Mouse (Mus musculus) megakaryocyte progenitor cell, adult 5-6 weeks (primary cell): ENCODE data around the gene Gramd1b. TPM values are rescaled to one million over a fixed set of nuclear protein-coding genes. Genes with fewer than 3 reads are reported as not detected.

Experiments
- ATAC-seq: replicated peaks from 2 replicates; pipeline ENCODE4 v1.8.0; 2016; ENCODE audit warnings: mild to moderate bottlenecking, moderate TSS enrichment, inconsistent platforms; ENCODE audit not compliant: poor library complexity
- total RNA-seq, 2 experiments: library from RNA; stranded (forward) in 1 of 2; stranded (reverse) in 1 of 2; fragments of 157-497, 149-512 nt in 1 of 2; fragments of 200-1000 nt in 1 of 2; gene quantifications; 2 replicates each; pipeline versions ENCODE4 v1.2.3 to v1.2.4; 2015 to 2017

Gene Gramd1b
- total RNA-seq, 2 experiments from 2014 or later: 15.1 to 15.5 TPM

GRCm38 (mm10) chr9:40430969-40431368 lies 100.2 kb downstream of the Gramd1b start:
- no peak for ATAC-seq

DNA sequence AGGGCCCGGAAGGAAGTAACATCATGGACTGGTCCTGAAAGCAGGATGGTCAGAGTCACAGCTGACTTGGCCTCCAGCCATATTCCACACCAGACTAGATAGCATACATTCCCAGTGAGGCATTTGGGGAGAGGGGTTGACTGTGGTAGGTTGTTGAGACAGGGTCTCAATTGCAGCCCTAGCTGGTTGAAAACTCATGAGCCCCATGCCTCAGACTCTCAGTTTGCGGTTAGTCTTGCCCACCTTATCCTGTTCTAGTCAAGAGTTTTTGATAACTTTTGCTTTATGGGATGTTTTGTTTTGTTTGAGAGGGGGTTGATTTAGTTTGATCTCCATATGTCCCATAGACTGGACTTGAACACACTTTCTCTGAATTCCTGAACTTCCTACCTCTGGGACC lies 103.5 kb downstream of the Gramd1b start:
- no peak for ATAC-seq

DNA sequence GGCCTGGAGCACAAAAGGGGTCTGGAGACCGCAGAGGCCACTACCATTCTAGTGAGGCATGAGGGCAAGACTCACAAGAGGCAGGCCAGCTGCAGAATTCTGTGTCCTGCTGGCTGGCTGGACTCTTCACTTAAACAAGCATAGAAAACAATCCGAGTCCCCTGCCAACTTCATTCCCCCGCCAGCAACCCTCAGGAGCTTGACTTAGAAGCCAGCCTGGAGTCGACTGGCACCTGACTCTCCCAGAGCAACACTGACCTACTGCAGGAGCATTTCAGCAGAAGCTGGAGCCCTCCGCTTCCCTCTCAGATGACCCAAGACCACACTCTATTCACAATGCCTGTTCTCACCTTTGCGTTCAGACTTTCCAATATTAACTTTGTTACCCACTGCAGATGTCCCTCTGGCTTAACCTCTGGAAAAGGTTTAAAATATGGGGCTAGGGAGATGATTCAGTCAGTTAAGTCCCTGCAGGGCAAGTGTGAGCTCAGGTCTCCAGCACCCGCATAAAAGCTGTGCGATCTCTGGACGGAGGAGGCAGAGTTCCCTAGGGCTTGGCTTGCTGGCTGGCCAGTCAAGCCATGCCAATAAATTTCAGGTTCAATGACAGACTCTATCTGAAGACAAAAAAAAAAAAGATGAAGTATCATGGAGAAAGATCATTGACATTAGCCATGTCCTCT lies 104.8 kb downstream of the Gramd1b start:
- no peak for ATAC-seq

GRCm38 (mm10) chr9:40424874-40425273 lies 106.3 kb downstream of the Gramd1b start:
- no peak for ATAC-seq

DNA sequence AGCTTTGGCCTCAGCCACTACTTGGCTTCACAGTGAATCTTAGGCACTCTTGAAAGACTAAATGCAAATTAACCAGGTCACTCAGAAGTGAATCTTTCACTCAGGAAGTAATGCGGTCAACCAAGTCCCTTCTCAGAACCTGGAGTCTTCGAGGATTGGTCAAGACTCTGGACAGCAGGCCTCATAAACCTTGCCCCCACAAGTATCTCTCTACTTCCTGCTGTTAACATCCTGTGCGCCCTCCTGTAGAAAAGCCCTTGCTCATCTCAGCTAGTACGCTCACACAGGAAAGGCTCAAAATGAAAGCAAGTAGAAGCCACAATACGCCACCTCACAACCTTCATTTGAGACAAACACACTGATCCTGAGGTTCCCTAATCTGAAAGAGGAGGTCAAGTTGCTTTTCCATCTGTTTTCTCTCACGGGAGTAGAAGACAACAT lies 107.7 kb downstream of the Gramd1b start:
- ATAC-seq: peak; percentile 89

GRCm38 (mm10) chr9:40422368-40423057 lies 108.7 kb downstream of the Gramd1b start:
- ATAC-seq: no peak

GRCm38 (mm10) chr9:40420652-40421335 lies 110.4 kb downstream of the Gramd1b start:
- no peak for ATAC-seq

DNA sequence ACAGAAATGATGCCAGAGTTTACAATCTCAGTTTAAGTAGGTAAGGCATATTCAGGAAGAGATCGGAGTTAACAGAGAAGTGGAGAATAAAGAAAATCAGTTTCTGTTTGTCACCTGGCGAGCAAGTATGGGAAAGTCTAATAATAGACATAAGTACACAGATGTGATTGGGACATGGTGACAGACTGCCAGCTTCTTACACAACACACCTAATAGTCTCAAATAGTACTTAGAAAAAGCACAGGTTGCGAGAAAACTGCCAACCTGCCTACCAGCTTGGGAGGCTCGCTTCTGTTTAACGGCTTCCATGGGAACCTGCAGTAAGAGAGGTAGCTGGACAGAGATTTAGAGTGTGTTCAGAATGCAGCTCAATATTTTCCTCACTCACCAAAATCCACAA lies 112.4 kb downstream of the Gramd1b start:
- ATAC-seq: no peak

DNA sequence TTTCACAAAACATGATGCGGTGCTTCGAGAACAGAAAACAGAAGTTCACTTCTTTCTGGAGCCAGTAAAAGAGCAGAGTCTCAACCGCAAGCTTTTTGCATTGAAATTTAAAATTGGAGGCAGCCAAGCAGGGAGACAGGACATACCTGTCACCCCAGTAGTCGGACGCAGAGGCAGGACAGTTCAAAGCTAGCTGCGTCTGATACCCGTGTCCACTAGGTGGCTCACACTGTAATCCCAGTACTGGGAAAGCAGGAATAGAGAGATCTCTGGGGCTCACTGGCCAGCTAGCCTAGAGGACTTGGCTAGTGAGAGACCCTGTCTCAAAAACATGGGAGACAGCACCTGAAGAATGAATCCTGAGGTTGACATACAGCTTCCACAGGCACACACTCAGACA lies 115.0 kb downstream of the Gramd1b start:
- no peak for ATAC-seq

DNA sequence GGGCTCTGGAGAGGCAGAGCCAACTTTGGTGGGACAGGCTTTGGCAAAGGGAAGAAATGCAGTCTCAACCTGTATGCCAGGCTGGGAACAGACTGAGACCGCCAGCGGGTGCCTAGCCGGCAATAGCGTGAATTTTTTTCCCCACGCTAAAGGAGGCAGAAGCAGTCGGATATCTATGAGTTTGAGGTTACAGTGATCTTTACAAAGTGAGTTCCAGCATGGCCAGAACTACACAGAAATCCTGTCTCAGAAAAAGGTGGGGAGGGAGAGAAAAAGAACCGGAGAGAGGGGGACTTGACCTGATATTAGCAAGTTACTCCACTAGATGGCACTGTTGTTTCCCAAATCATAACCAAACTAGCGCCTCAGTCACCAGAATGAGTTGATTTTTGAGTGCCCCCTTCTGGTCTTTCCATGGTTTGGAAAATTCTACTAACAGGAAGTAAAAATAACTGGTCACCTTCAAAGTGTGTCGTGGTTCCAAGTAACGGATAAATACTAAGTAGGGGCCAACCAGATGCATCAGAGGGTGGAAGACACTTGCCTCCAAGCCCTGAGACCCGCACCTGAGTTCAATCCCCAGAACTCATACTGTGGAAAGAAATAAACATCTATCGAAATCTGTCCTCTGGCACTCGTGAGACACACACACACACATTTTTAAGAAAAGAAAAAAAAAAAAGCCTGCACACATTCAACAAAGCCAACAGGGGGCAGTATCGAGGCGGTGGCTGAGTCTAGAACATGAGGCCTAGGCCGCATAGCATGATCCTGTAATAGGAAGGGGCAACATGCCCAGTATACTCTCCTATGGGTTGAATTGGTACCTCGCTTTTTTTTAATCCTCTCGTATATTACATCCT lies 116.0 kb downstream of the Gramd1b start:
- ATAC-seq: peak; percentile 95

DNA sequence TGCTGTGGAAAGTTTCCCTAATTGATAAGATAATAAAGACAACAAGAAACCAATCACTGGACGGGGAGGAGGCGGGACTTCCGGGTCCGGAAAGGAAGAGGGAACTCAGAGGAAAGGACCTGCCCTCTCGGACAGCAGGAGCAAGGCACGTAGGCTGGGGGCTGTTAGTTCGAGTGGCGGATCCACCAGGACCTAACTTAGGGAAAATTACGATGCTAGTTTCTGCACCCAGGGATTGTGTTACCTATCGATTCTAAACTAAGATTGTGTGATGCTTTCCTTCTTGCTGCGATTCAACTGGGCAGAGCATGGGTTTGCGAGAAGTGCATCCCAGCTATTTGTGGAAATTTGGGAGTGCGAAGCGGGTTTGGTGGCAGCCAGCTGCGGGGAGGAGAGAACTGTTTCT lies 116.7 kb downstream of the Gramd1b start:
- ATAC-seq: peak; percentile 78

GRCm38 (mm10) chr9:40413601-40414000 lies 117.6 kb downstream of the Gramd1b start:
- ATAC-seq: no peak

GRCm38 (mm10) chr9:40412931-40413330 lies 118.3 kb downstream of the Gramd1b start:
- no peak for ATAC-seq

DNA sequence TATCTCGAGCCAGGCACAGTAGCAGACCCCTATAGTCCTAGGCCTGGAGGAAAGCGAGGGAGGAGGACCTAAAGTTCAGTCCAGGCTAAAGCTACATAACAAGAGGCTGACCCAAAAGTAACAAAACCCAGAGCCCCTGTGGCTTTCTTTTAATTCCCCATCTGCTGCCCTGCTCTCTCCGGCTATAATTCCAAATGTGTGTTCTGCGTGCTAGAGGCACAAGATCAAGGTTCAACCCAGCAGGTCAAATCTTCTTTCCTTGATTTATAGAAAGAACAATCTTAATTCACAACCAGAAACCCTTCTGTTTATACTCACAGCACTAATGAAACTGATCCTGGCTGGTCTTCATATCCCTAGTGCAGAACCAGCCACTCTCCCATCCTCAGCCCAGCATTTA lies 118.9 kb downstream of the Gramd1b start:
- no peak for ATAC-seq

GRCm38 (mm10) chr9:40410895-40411294 lies 120.3 kb downstream of the Gramd1b start:
- ATAC-seq: no peak

DNA sequence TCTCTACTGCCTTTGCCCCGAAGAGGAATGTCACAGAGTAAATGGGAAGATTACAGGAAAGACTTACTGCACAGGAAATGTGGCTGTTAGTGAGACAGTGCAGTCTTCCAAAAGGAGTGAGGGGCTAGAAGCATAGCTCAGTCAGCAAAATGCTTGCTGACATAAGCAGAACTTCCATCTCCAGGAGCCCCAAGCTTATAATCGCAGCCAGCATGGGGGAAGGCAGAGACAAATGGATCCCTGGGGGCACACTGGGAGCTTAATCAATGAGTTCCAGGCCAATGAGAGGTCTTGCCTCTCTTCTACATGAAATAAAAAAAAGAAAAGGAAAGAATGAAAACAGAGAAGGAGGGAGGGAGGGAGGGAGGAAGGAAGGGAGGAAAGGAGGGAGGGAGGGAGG lies 122.1 kb downstream of the Gramd1b start:
- no peak for ATAC-seq

- ATAC-seq: no peak
Measured at GRCm38 (mm10) chr9:40408415-40408814, 122.8 kb downstream of the Gramd1b start.

- no peak for ATAC-seq
Measured at GRCm38 (mm10) chr9:40407876-40408275, 123.3 kb downstream of the Gramd1b start.

GRCm38 (mm10) chr9:40405804-40406203 lies 125.4 kb downstream of the Gramd1b start:
- no peak for ATAC-seq

DNA sequence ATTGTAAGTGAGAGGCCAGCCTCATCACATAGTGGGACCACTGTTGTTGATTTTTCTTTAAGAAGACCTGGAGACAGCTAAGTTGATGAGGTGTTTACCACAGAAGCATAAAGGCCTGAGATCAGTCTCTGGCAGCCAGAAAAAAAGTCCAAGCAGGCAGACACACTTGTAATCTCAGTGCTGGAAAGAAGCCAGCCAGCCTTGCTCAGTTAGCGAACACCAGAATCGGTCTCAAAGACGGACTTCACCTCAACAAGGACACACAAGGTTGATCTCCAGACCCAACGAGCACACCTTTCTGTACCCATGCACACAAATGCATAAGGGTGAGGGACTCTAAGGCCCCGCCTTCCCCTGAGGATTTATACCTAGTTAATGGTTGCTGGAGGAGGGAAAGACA lies 125.9 kb downstream of the Gramd1b start:
- no peak for ATAC-seq

GRCm38 (mm10) chr9:40404637-40405036 lies 126.5 kb downstream of the Gramd1b start:
- ATAC-seq: no peak
